Mouse (Mus musculus) erythroblast, embryonic 14.5 days (primary cell): ENCODE measurements around the gene Cdc5l.

Experiments
- GATA1 ChIP-seq: IDR thresholded peaks from 2 replicates; pipeline ENCODE4 v1.6.1; 2012; ENCODE audit warnings: low read length, inconsistent platforms, mixed read lengths
- TAL1 ChIP-seq: IDR thresholded peaks from 3 replicates; pipeline ENCODE4 v1.6.1; 2012; ENCODE audit warnings: low read length, inconsistent platforms, mixed read lengths

DNA sequence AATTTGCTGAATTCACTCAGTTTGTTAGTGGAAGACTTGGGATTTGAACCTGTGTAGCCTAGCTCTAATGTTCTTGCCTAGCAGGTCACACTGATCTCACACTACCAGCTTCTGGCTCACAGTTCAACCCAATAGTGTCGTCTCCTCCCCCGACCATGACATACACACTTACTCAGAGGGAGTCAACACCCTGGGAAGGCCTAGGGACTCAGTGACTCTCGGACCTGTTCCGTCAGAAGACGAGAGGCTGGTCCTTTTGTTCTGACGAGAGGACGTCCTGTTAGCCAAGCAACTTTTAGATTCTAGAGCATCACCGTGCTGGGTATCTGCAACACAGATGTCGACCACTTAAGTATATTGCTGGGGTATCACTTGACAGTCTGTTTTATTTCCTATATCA is 30.7 kb upstream of the Cdc5l start:
- no peak for TF ChIP-seq GATA1
- TF ChIP-seq TAL1 = no peak
